Mouse (Mus musculus) myocyte (in vitro differentiated cells): Measurements from ENCODE around the gene Peli1. TPM values are rescaled to one million over a fixed set of nuclear protein-coding genes. Genes with fewer than 3 reads are reported as not detected.

Source experiments
- H3K27me3 ChIP-seq: one replicate; pipeline ENCODE4 v1.6.1; 2011; ENCODE audit not compliant: control insufficient read depth, insufficient read depth, insufficient read length
- H3K36me3 ChIP-seq: one replicate; pipeline ENCODE4 v1.6.1; 2011; ENCODE audit not compliant: control insufficient read depth, insufficient read depth
- H3K4me2 ChIP-seq: one replicate; pipeline ENCODE4 v1.6.1; 2011; ENCODE audit warnings: low read depth, control low read depth
- H3K4me3 ChIP-seq: one replicate; pipeline ENCODE4 v1.5.1; 2011; ENCODE audit warnings: mild to moderate bottlenecking, control low read depth, moderate library complexity
- H3K79me2 ChIP-seq: one replicate; pipeline ENCODE4 v1.6.1; 2011; ENCODE audit not compliant: control insufficient read depth, insufficient read depth
- H3ac ChIP-seq: one replicate; pipeline ENCODE4 v1.6.1; 2011; ENCODE audit not compliant: control insufficient read depth, insufficient read length
- CEBPB ChIP-seq: IDR thresholded peaks from 2 replicates; pipeline ENCODE4 v1.6.1; 2011; ENCODE audit warnings: mild to moderate bottlenecking, moderate library complexity; ENCODE audit not compliant: poor library complexity, insufficient read depth, severe bottlenecking
- E2F4 ChIP-seq: IDR thresholded peaks from one replicate; pipeline ENCODE4 v1.6.1; 2011; ENCODE audit warnings: mild to moderate bottlenecking, control low read depth, moderate library complexity; ENCODE audit not compliant: insufficient read depth
- MAX ChIP-seq: IDR thresholded peaks from one replicate; pipeline ENCODE4 v1.6.1; 2011; ENCODE audit warnings: low read depth, mild to moderate bottlenecking, control low read depth
- MYOD1 ChIP-seq, 3 experiments: IDR thresholded peaks; one replicate each; pipeline ENCODE4 v1.6.1; 2011; ENCODE audit warnings: control low read depth in 2 of 3, low read depth in 2 of 3, mild to moderate bottlenecking in 2 of 3, moderate library complexity in 1 of 3; ENCODE audit not compliant: insufficient read length in 2 of 3, control insufficient read depth in 1 of 3
- MYOG ChIP-seq, 3 experiments: IDR thresholded peaks; one replicate each; pipeline ENCODE4 v1.6.1; 2011; ENCODE audit warnings: control low read depth in 2 of 3, low read depth in 2 of 3, mild to moderate bottlenecking in 2 of 3; ENCODE audit not compliant: insufficient read length in 2 of 3, control insufficient read depth in 1 of 3, insufficient read depth in 1 of 3
- POLR2A ChIP-seq: IDR thresholded peaks from one replicate; pipeline ENCODE4 v1.6.1; 2011; ENCODE audit warnings: low read depth, mild to moderate bottlenecking, control low read depth, moderate library complexity; ENCODE audit not compliant: insufficient read length
- POLR2AphosphoS2 ChIP-seq: IDR thresholded peaks from one replicate; pipeline ENCODE4 v1.6.1; 2011; ENCODE audit warnings: low read depth, control low read depth; ENCODE audit not compliant: insufficient read length
- REST ChIP-seq: IDR thresholded peaks from one replicate; pipeline ENCODE4 v1.6.1; 2011; ENCODE audit warnings: mild to moderate bottlenecking, control low read depth, moderate library complexity; ENCODE audit not compliant: insufficient read depth, insufficient read length
- SRF ChIP-seq: IDR thresholded peaks from one replicate; pipeline ENCODE4 v1.6.1; 2011; ENCODE audit warnings: low read depth; ENCODE audit not compliant: control insufficient read depth, insufficient read length
- TCF12 ChIP-seq: IDR thresholded peaks from one replicate; pipeline ENCODE4 v1.6.1; 2011; ENCODE audit warnings: mild to moderate bottlenecking, control low read depth; ENCODE audit not compliant: poor library complexity, insufficient read depth, severe bottlenecking
- TCF3 ChIP-seq: IDR thresholded peaks from one replicate; pipeline ENCODE4 v1.6.1; 2011; ENCODE audit warnings: low read depth, control low read depth; ENCODE audit not compliant: insufficient read length
- USF1 ChIP-seq: IDR thresholded peaks from one replicate; pipeline ENCODE4 v1.6.1; 2011; ENCODE audit warnings: low read depth, mild to moderate bottlenecking, control low read depth, moderate library complexity
- polyA plus RNA-seq: library from polyadenylated mRNA; unstranded; fragments of >200 nt; fragmentation: generic; extraction: Trizol; gene quantifications from one replicate; pipeline ENCODE4 v1.2.1, GENCODE M21; 2012; ENCODE audit warnings: missing spikeins

Peli1 gene
- polyA plus RNA-seq, 1 experiment = 3.3 TPM

DNA sequence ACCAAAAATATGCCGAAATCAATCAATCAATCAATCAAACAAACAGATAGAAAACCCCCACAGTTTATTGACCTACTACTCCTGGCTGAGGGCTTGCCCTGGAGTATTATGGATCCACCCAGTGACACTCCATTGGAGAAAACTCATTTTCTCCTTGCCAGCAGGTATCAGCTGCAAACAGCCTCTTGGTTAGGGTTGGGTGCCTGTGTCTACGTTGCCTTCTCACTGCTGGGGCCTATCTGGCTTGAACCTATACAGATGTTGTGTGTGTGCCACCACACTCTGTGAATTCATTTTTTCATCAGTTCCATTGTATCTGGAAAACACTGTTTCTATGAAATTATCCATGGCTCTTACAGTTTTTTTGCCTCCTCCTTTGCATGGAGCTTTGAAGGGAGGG is 30.6 kb downstream of the Peli1 start:
- Histone ChIP-seq H3K79me2 (peaks cover 11% of the 10 kb centered on the region), H3ac (no peak overlapping the region), H3K4me2 (no peak overlapping the region), H3K36me3 (no peaks in the 10 kb centered on the region), H3K4me3 (no peak overlapping the region), H3K27me3 (no peaks in the 10 kb centered on the region)
- TF ChIP-seq MYOG (IDR thresholded peaks at IDR 0.05; ENCODE audit: control insufficient read depth in 1 of 3, insufficient read depth in 1 of 3, insufficient read length in 2 of 3, low read depth in 2 of 3) = no peak
- TF ChIP-seq E2F4 = no peak
- no peak for TF ChIP-seq TCF3
- no peak for TF ChIP-seq MYOD1 (IDR thresholded peaks at IDR 0.05; ENCODE audit: control insufficient read depth in 1 of 3, insufficient read length in 2 of 3, low read depth in 2 of 3)
- no peak for TF ChIP-seq CEBPB
- no peak for TF ChIP-seq POLR2AphosphoS2
- no peak for TF ChIP-seq MAX
- no peak for TF ChIP-seq TCF12
- TF ChIP-seq REST = no peak
- TF ChIP-seq USF1 = no peak
- TF ChIP-seq POLR2A = no peak
- TF ChIP-seq SRF = no peak

DNA sequence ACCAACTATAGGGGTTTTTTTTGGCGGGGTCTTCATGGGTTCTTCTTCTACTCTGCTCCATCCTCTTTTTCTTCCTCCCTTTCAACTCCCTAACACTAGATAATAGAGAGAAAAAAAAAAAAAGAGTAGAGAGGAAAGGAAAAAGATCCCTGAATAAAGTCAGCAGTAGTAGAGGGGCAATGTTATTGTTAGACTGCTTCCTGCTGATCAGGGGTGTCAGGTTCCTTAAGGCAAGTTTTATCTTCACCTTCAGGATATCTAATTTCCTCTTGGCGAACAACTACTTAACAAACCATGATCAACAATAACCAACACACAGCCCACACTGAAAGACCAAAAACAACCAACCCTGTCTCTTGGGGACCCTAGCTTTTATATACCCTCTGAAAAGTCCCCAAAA is 31.3 kb downstream of the Peli1 start:
- no peaks in the 10 kb centered on the region for H3K36me3 ChIP-seq
- peaks cover 17% of the 10 kb centered on the region for H3K79me2 ChIP-seq
- no peak overlapping the region for H3K4me2 ChIP-seq
- H3K27me3 ChIP-seq = no peaks in the 10 kb centered on the region
- H3ac ChIP-seq = no peak overlapping the region
- H3K4me3 ChIP-seq = no peak overlapping the region
- TF ChIP-seq MAX (no peak), SRF (no peak), REST (no peak), CEBPB (no peak), POLR2A (no peak), TCF12 (no peak), E2F4 (no peak), MYOG (IDR thresholded peaks at IDR 0.05; ENCODE audit: control insufficient read depth in 1 of 3, insufficient read depth in 1 of 3, insufficient read length in 2 of 3, low read depth in 2 of 3) (no peak), MYOD1 (IDR thresholded peaks at IDR 0.05; ENCODE audit: control insufficient read depth in 1 of 3, insufficient read length in 2 of 3, low read depth in 2 of 3) (no peak), USF1 (no peak), TCF3 (no peak), POLR2AphosphoS2 (no peak)

DNA sequence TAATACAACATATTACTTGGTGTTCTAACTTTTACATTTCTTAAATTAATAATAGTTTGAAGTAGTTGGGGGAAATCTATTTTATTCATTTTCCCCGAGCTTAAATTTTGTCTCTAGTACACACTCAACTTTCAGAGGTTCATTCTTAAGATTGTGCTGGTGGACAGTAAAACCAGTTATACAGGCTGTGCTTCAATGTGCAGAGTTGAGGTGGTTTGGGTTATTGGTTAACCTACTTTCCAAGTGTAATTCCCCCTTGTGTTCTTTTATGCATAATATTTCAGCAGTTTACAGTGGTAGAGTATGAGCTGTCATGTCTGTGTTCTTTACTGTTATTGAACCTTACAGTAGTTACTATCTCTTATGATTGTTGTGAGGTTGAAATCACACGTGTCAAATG is 40.6 kb downstream of the Peli1 start:
- TF ChIP-seq POLR2A = no peak
- TF ChIP-seq SRF = no peak
- Histone ChIP-seq H3K4me2 (no peak overlapping the region), H3K79me2 (peaks cover 49% of the 10 kb centered on the region), H3K36me3 (no peaks in the 10 kb centered on the region), H3K4me3 (no peak overlapping the region), H3ac (no peak overlapping the region), H3K27me3 (no peaks in the 10 kb centered on the region)

DNA sequence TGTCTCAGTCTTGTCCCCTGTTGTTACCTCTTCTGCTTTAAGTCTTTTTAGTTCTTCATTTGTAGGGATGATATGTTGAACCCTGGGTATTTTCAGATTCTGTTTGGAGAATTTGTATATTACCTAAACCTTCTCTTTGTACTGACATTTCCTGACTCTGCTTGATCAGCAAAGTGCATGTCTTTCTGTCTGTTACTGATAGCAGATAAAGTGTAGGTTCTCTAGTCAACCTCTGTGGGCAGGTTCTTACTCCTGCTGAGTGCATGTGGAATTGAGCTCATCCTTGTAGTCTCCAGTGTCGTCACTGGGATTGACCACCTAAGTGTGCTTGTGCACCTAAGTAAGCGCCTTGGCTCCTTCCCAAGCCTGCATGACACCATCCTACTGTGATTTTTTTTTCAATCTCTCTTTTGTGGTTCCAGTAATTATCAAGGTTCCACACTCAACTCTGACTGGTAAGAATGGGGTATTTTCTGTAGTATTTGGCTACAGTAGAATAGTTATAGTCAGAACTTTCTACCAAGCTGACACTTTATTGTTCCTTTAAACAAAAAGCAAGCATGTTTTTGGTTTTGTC is 43.9 kb downstream of the Peli1 start:
- Histone ChIP-seq H3K27me3 (no peaks in the 10 kb centered on the region), H3K4me3 (no peak overlapping the region), H3K4me2 (no peak overlapping the region), H3K36me3 (no peaks in the 10 kb centered on the region), H3ac (no peak overlapping the region), H3K79me2 (peaks cover 31% of the 10 kb centered on the region)
- TF ChIP-seq TCF3 (no peak), MYOD1 (IDR thresholded peaks at IDR 0.05; ENCODE audit: control insufficient read depth in 1 of 3, insufficient read length in 2 of 3, low read depth in 2 of 3) (no peak), E2F4 (no peak), CEBPB (no peak)

DNA sequence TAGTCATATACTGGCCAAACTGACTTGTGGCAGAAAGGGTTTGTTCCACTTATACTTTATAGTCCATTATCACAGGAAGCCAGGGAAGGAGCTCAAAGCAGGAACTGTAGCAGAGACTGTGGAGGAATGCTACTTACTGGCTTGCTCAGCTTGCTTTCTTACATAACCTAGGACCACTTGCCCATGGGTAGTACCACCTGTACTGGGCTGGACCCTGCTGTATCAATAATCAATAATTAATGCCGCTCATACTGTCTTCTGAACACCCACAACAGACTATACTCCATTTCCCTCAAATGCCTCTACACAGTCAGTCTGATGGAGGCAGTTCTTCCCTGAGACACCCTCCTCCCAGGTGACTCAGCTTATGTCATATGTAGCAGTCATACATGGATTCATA is 48.4 kb downstream of the Peli1 start:
- TF ChIP-seq POLR2A = no peak
- no peak for TF ChIP-seq SRF
- no peak for TF ChIP-seq USF1
- no peak for TF ChIP-seq POLR2AphosphoS2
- no peak for TF ChIP-seq E2F4
- TF ChIP-seq MYOD1 (IDR thresholded peaks at IDR 0.05; ENCODE audit: control insufficient read depth in 1 of 3, insufficient read length in 2 of 3, low read depth in 2 of 3) = no peak
- no peak for TF ChIP-seq TCF12
- no peak for TF ChIP-seq CEBPB
- TF ChIP-seq TCF3 = no peak
- TF ChIP-seq REST = no peak
- no peak for TF ChIP-seq MYOG (IDR thresholded peaks at IDR 0.05; ENCODE audit: control insufficient read depth in 1 of 3, insufficient read depth in 1 of 3, insufficient read length in 2 of 3, low read depth in 2 of 3)
- TF ChIP-seq MAX = no peak
- Histone ChIP-seq H3K4me3 (no peak overlapping the region), H3K4me2 (no peak overlapping the region), H3K79me2 (peaks cover 6% of the 10 kb centered on the region), H3K36me3 (no peaks in the 10 kb centered on the region), H3K27me3 (no peaks in the 10 kb centered on the region), H3ac (no peak overlapping the region)
